Mouse (Mus musculus) midbrain, embryonic 11.5 days (tissue): ENCODE results near the gene Dnah8. TPM values are rescaled to one million over a fixed set of nuclear protein-coding genes. Genes with fewer than 3 reads are reported as not detected.

ENCODE experiments used
- ATAC-seq: fragments of 200-750 bp; cut with Nextera tagmentation; 2 replicates; pipeline ENCODE4 v1.8.0; 2017; ENCODE audit warnings: moderate TSS enrichment, moderate library complexity; ENCODE audit not compliant: low FRiP score
- DNase-seq: peaks from one replicate; pipeline ENCODE4 v3.0.0; 2015; ENCODE audit warnings: low spot score; ENCODE audit errors: missing footprints
- H3K27ac ChIP-seq: fragments of 300-500 bp; sonication (generic); 2 replicates; pipeline ENCODE4 v1.5.1; 2014; ENCODE audit warnings: low read depth, low read length
- H3K27me3 ChIP-seq: fragments of 300-500 bp; sonication (generic); 2 replicates; pipeline ENCODE4 v1.6.1; 2014; ENCODE audit warnings: mild to moderate bottlenecking, low read length, moderate library complexity, mixed read lengths; ENCODE audit not compliant: control insufficient read depth, insufficient read depth
- H3K36me3 ChIP-seq: fragments of 300-500 bp; sonication (generic); 2 replicates; pipeline ENCODE4 v1.6.1; 2014; ENCODE audit warnings: mild to moderate bottlenecking, low read length, moderate library complexity, mixed read lengths; ENCODE audit not compliant: control insufficient read depth, insufficient read depth
- H3K4me1 ChIP-seq: fragments of 300-500 bp; sonication (generic); 2 replicates; pipeline ENCODE4 v1.6.1; 2014; ENCODE audit warnings: low read length; ENCODE audit not compliant: control insufficient read depth, insufficient read depth
- H3K4me2 ChIP-seq: fragments of 300-500 bp; sonication (generic); 2 replicates; pipeline ENCODE4 v1.6.1; 2014; ENCODE audit warnings: mild to moderate bottlenecking, moderate library complexity
- H3K4me3 ChIP-seq: fragments of 300-500 bp; sonication (generic); 2 replicates; pipeline ENCODE4 v1.5.1; 2014; ENCODE audit warnings: low read depth, low read length
- H3K9ac ChIP-seq: fragments of 300-500 bp; sonication (generic); 2 replicates; pipeline ENCODE4 v1.6.1; 2014; ENCODE audit warnings: low read length
- H3K9me3 ChIP-seq: fragments of 300-500 bp; sonication (generic); 2 replicates; pipeline ENCODE4 v1.6.1; 2016; ENCODE audit warnings: low read length; ENCODE audit not compliant: control insufficient read depth
- WGBS: fragments of 180-500 bp; shearing (Covaris S2); extraction: QIAGEN DNeasy Blood & Tissue Kit; methylation state at CpG from one replicate; pipeline ENCODE4 v1.1.7; 2014; 5-methylcytosine and 5-hydroxymethylcytosine counted together
- polyA plus RNA-seq: library from polyadenylated mRNA; unstranded; fragments of >200 nt; fragmentation: Nextera tagmentation; extraction: Ambion mirVana; gene quantifications from 2 replicates; pipeline ENCODE4 v1.2.1, GENCODE M21; 2014

Dnah8 gene
- polyA plus RNA-seq, 1 experiment from 2014 or later = 1.1 TPM

DNA sequence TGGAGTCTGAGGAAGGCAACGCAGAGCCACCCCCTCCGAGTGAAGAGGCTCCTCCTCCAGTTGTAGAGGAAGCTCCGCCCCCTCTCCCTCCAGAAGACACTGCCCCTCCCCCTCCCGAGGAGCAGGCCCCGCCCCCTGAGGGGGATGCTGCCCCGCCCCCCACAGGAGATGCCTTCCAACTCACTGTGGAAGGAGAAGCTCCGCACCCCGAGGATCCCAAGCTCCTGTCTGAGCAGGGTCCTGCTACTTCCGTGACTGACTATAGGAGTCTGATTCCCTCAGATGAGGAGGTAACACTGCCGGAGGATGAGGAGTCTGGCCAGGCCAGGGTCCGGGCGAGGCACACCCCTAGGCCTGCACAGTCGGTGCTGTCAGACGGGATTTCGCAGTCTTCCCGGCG lies 11.2 kb downstream of the Dnah8 start:
- H3K9me3 ChIP-seq = no peaks in the 10 kb centered on the region
- peak overlapping the region; percentile 16 for H3K4me3 ChIP-seq
- H3K36me3 ChIP-seq = no peaks in the 10 kb centered on the region
- peak overlapping the region; percentile 40 for H3K9ac ChIP-seq
- DNase-seq (peak; percentile 87), ATAC-seq (no peak; the same call in 1 of the 2 replicates)
- peak overlapping the region; percentile 32 for H3K4me2 ChIP-seq
- WGBS = 24% methylated on average over 17 of the region's 17 CpGs
- no peaks in the 10 kb centered on the region for H3K27me3 ChIP-seq
- H3K27ac ChIP-seq = no peak overlapping the region
- H3K4me1 ChIP-seq = no peaks in the 10 kb centered on the region

DNA sequence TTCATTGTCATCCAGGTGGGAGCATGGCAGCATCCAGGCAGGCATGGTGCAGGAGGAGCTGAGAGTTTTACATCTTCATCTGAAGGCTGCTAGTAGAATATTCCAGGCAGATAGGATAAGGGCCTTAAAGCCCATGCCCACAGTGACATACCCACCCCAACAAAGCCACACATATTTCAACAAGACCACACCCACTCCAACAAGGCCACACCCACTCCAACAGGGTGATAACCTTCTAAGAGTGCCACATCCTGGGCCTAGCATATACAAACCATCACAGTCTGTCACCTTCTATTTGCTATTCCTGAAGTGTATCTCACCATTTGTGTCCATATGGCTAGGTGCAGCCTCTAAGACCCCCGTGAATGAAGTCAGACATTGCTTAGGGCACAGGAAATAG lies 13.6 kb downstream of the Dnah8 start:
- WGBS = 64% methylated on average over 1 of the region's 1 CpGs
- H3K27ac ChIP-seq = no peak overlapping the region
- no peak for ATAC-seq
- H3K4me1 ChIP-seq = no peaks in the 10 kb centered on the region
- no peak for DNase-seq
- H3K4me2 ChIP-seq = no peak overlapping the region
- no peaks in the 10 kb centered on the region for H3K27me3 ChIP-seq
- H3K9me3 ChIP-seq = no peaks in the 10 kb centered on the region
- H3K36me3 ChIP-seq = no peaks in the 10 kb centered on the region
- no peak overlapping the region for H3K4me3 ChIP-seq
- no peak overlapping the region for H3K9ac ChIP-seq

GRCm38 (mm10) chr17:30638996-30639395 lies 14.8 kb downstream of the Dnah8 start:
- ATAC-seq (no peak), DNase-seq (no peak)
- WGBS = 60% methylated on average over 2 of the region's 2 CpGs
- Histone ChIP-seq H3K36me3 (no peaks in the 10 kb centered on the region), H3K4me1 (no peaks in the 10 kb centered on the region), H3K27me3 (no peaks in the 10 kb centered on the region), H3K9ac (no peak overlapping the region), H3K4me3 (no peak overlapping the region), H3K27ac (no peak overlapping the region), H3K9me3 (no peaks in the 10 kb centered on the region), H3K4me2 (no peak overlapping the region)

GRCm38 (mm10) chr17:30640896-30641295 lies 16.7 kb downstream of the Dnah8 start:
- H3K4me2 ChIP-seq = no peak overlapping the region
- no peaks in the 10 kb centered on the region for H3K4me1 ChIP-seq
- H3K9me3 ChIP-seq = no peaks in the 10 kb centered on the region
- no peak overlapping the region for H3K9ac ChIP-seq
- no peak overlapping the region for H3K4me3 ChIP-seq
- 96% methylated on average over 5 of the region's 5 CpGs for WGBS
- no peaks in the 10 kb centered on the region for H3K27me3 ChIP-seq
- H3K36me3 ChIP-seq = no peaks in the 10 kb centered on the region
- no peak for DNase-seq
- H3K27ac ChIP-seq = no peak overlapping the region
- ATAC-seq = no peak

GRCm38 (mm10) chr17:30648770-30649169 lies 24.6 kb downstream of the Dnah8 start:
- 95% methylated on average over 3 of the region's 3 CpGs for WGBS
- ATAC-seq = no peak
- no peaks in the 10 kb centered on the region for H3K4me1 ChIP-seq
- H3K27me3 ChIP-seq = no peaks in the 10 kb centered on the region
- peak; percentile 35 for DNase-seq
- H3K36me3 ChIP-seq = no peaks in the 10 kb centered on the region
- H3K4me2 ChIP-seq = no peak overlapping the region
- H3K9ac ChIP-seq = no peak overlapping the region
- no peak overlapping the region for H3K27ac ChIP-seq
- no peak overlapping the region for H3K4me3 ChIP-seq
- peaks cover 2% of the 10 kb centered on the region; the same call in 1 of the 2 replicates for H3K9me3 ChIP-seq

- WGBS = 95% methylated on average over 6 of the region's 6 CpGs
- Histone ChIP-seq H3K36me3 (no peaks in the 10 kb centered on the region), H3K27me3 (no peaks in the 10 kb centered on the region), H3K27ac (no peak overlapping the region), H3K9me3 (peaks cover 2% of the 10 kb centered on the region; the same call in 1 of the 2 replicates), H3K9ac (no peak overlapping the region), H3K4me2 (no peak overlapping the region), H3K4me3 (no peak overlapping the region), H3K4me1 (no peaks in the 10 kb centered on the region)
- no peak for ATAC-seq
- peak; percentile 89 for DNase-seq
Observed at GRCm38 (mm10) chr17:30653010-30653409, 28.9 kb downstream of the Dnah8 start.

DNA sequence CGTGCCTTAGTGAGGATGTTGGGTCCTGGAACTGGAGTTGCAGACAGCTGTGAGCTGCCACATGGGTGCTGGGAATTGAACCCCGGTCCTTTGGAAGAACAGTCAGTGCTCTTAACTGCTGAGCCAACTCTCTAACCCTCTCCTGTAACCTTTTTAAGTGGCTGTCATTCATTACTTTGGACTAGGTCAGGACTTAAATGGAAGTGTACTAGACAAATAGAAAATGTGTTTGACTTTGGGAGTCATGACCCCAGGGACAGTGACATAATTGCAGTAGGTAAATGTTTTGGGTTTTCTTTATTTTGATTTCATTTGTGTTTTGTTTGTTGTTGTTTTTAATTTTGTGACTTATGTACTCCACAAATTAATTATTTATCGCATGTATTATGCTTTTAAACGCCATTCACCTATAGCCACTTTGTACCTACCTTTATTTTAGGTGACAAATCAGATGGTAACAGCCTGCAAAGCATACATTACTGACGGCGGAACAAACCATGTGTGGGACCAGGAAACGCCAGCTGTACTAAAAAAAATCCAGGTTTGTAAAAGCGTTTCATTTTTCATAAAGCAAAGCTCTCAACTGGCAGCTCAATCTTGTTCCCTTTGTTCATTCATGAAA lies 33.5 kb downstream of the Dnah8 start:
- 65% methylated on average over 8 of the region's 8 CpGs for WGBS
- Histone ChIP-seq H3K4me1 (no peaks in the 10 kb centered on the region), H3K4me3 (peak overlapping the region; percentile 30), H3K27me3 (no peaks in the 10 kb centered on the region), H3K27ac (no peak overlapping the region), H3K9ac (peak overlapping the region; percentile 57), H3K4me2 (peak overlapping the region; percentile 45), H3K36me3 (no peaks in the 10 kb centered on the region), H3K9me3 (no peaks in the 10 kb centered on the region)
- ATAC-seq = no peak
- peak; percentile 85 for DNase-seq

DNA sequence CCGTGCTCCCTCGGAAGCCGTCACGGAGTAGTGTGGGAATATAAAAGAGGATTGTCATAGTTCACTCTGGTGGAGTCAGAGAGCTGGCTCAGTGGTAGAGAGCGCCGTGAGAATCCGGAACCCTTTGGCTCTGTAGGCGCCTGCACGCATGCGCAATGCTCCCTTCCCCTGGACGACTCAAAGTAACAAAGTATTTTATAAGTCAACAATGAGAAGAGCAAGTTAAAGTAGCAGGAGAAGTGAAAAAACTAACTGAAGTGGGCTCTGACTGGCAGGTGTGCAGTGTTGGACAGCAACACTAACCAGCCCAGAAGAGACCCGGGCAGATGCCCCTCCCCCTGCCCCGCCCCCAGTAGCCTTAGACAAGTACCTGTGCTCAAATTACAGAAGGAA lies 34.0 kb downstream of the Dnah8 start:
- no peaks in the 10 kb centered on the region for H3K9me3 ChIP-seq
- peak; percentile 50; the same call in 1 of the 2 replicates for ATAC-seq
- peak overlapping the region; percentile 57 for H3K9ac ChIP-seq

GRCm38 (mm10) chr17:30662131-30662530 lies 38.0 kb downstream of the Dnah8 start:
- Histone ChIP-seq H3K4me3 (no peak overlapping the region), H3K27me3 (no peaks in the 10 kb centered on the region), H3K4me2 (no peak overlapping the region), H3K4me1 (no peaks in the 10 kb centered on the region), H3K36me3 (no peaks in the 10 kb centered on the region), H3K27ac (no peak overlapping the region), H3K9me3 (no peaks in the 10 kb centered on the region), H3K9ac (no peak overlapping the region)
- ATAC-seq (no peak), DNase-seq (no peak)
- WGBS = 83% methylated on average over 8 of the region's 8 CpGs

More for the DNA sequence above, 34.0 kb downstream of the Dnah8 start:
- no peaks in the 10 kb centered on the region for H3K27me3 ChIP-seq
- peak overlapping the region; percentile 45 for H3K4me2 ChIP-seq
- no peak overlapping the region for H3K27ac ChIP-seq
- WGBS = 13% methylated on average over 13 of the region's 13 CpGs
- peak overlapping the region; percentile 30 for H3K4me3 ChIP-seq
- H3K4me1 ChIP-seq = no peaks in the 10 kb centered on the region
- peak; percentile 92 for DNase-seq
- H3K36me3 ChIP-seq = no peaks in the 10 kb centered on the region
